Mouse (Mus musculus): ENCODE measurements around the gene Nudt22. TPM values are rescaled to one million over a fixed set of nuclear protein-coding genes. Genes with fewer than 3 reads are reported as not detected.

Nudt22 gene
- polyA plus RNA-seq, 1 experiment from 2014 or later, result 25.4 TPM

- H3K4me1 ChIP-seq, result peaks cover 46% of the 10 kb centered on the region
- H3K9ac ChIP-seq, result peak within 1 kb of the TSS; percentile 95
- ATAC-seq (replicated peaks; ENCODE audit: low FRiP score), result peak; percentile 90
- H3K36me3 ChIP-seq, result peaks cover 53% of the 10 kb centered on the region
- peak within 1 kb of the TSS; percentile 83 for H3K4me3 ChIP-seq (replicated peaks)
- H3K9me3 ChIP-seq (replicated peaks), result no peaks in the 10 kb centered on the region
- peak within 1 kb of the TSS; percentile 84 for H3K4me2 ChIP-seq
- WGBS, result under 1% methylated on average over 38 of the region's 38 CpGs
- H3K27ac ChIP-seq, result peak within 1 kb of the TSS; percentile 97
- no peaks in the 10 kb centered on the region for H3K27me3 ChIP-seq
These were observed 15.4 kb downstream of the Nudt22 start, which contains the start of gene Fkbp2 for GRCm38 (mm10) chr19:6980381-6981093. Gene Fkbp2 (minus strand): TSS chr19:6980501.

GRCm38 (mm10) chr19:6979486-6980380 lies 16.2 kb downstream of the Nudt22 start:
- Histone ChIP-seq H3K27ac (peak overlapping the region; percentile 97), H3K9ac (peak overlapping the region; percentile 95), H3K9me3 (replicated peaks) (no peaks in the 10 kb centered on the region), H3K36me3 (peaks cover 45% of the 10 kb centered on the region), H3K27me3 (no peaks in the 10 kb centered on the region), H3K4me3 (replicated peaks) (peak overlapping the region; percentile 83), H3K4me1 (peaks cover 46% of the 10 kb centered on the region), H3K4me2 (peak overlapping the region; percentile 84)
- ATAC-seq (replicated peaks; ENCODE audit: low FRiP score), result peak; percentile 93
- WGBS, result under 1% methylated on average over 59 of the region's 59 CpGs

- Histone ChIP-seq H3K4me1 (peaks cover 47% of the 10 kb centered on the region), H3K4me3 (replicated peaks) (peak overlapping the region; percentile 83), H3K27ac (peak overlapping the region; percentile 97), H3K27me3 (no peaks in the 10 kb centered on the region), H3K9ac (peak overlapping the region; percentile 61), H3K36me3 (peaks cover 42% of the 10 kb centered on the region), H3K4me2 (peak overlapping the region; percentile 84), H3K9me3 (replicated peaks) (no peaks in the 10 kb centered on the region)
- no peak for ATAC-seq (replicated peaks; ENCODE audit: low FRiP score)
- 11% methylated on average over 11 of the region's 11 CpGs for WGBS
These were observed 16.9 kb downstream of the Nudt22 start for GRCm38 (mm10) chr19:6979001-6979479.

- Histone ChIP-seq H3K4me2 (peak overlapping the region; percentile 84), H3K9ac (peak overlapping the region; percentile 61), H3K27ac (peak overlapping the region; percentile 97), H3K36me3 (peaks cover 37% of the 10 kb centered on the region), H3K27me3 (no peaks in the 10 kb centered on the region), H3K4me1 (peaks cover 52% of the 10 kb centered on the region), H3K4me3 (replicated peaks) (peak overlapping the region; percentile 83), H3K9me3 (replicated peaks) (no peaks in the 10 kb centered on the region)
- WGBS, result 33% methylated on average over 3 of the region's 3 CpGs
- no peak for ATAC-seq (replicated peaks; ENCODE audit: low FRiP score)
These were observed 17.3 kb downstream of the Nudt22 start for GRCm38 (mm10) chr19:6978639-6978974.

- peak overlapping the region; percentile 97 for H3K27ac ChIP-seq
- peak overlapping the region; percentile 83 for H3K4me3 ChIP-seq (replicated peaks)
- 84% methylated on average over 13 of the region's 13 CpGs for WGBS
These were observed 17.9 kb downstream of the Nudt22 start for GRCm38 (mm10) chr19:6977759-6978638.

GRCm38 (mm10) chr19:6975537-6976521 lies 20.1 kb downstream of the Nudt22 start, which contains the start of gene Plcb3:
Gene Plcb3 (minus strand): TSS chr19:6976470.
- Histone ChIP-seq H3K27me3 (no peaks in the 10 kb centered on the region), H3K4me3 (replicated peaks) (peak within 1 kb of the TSS; percentile 62), H3K9me3 (replicated peaks) (no peaks in the 10 kb centered on the region), H3K27ac (peak within 1 kb of the TSS; percentile 94), H3K4me1 (peaks cover 60% of the 10 kb centered on the region), H3K4me2 (peak within 1 kb of the TSS; percentile 84), H3K9ac (peak within 1 kb of the TSS; percentile 66), H3K36me3 (peaks cover 19% of the 10 kb centered on the region)
- 0% methylated on average over 16 of the region's 16 CpGs for WGBS
- ATAC-seq (replicated peaks; ENCODE audit: low FRiP score), result no peak

More at GRCm38 (mm10) chr19:6977759-6978638, 17.9 kb downstream of the Nudt22 start:
- Histone ChIP-seq H3K9ac (peak overlapping the region; percentile 61), H3K9me3 (replicated peaks) (no peaks in the 10 kb centered on the region), H3K27me3 (no peaks in the 10 kb centered on the region), H3K4me2 (peak overlapping the region; percentile 84), H3K36me3 (peaks cover 33% of the 10 kb centered on the region), H3K4me1 (peaks cover 52% of the 10 kb centered on the region)
- ATAC-seq (replicated peaks; ENCODE audit: low FRiP score), result no peak

- Histone ChIP-seq H3K9ac (peak within 1 kb of the TSS; percentile 66), H3K4me3 (replicated peaks) (peak within 1 kb of the TSS; percentile 62), H3K36me3 (peaks cover 19% of the 10 kb centered on the region), H3K4me1 (peaks cover 72% of the 10 kb centered on the region), H3K27me3 (no peaks in the 10 kb centered on the region), H3K27ac (peak within 1 kb of the TSS; percentile 94), H3K4me2 (peak within 1 kb of the TSS; percentile 84), H3K9me3 (replicated peaks) (no peaks in the 10 kb centered on the region)
- under 1% methylated on average over 62 of the region's 84 CpGs for WGBS
- ATAC-seq (replicated peaks; ENCODE audit: low FRiP score), result peak; percentile 69
These were observed 21.4 kb downstream of the Nudt22 start, which contains the start of gene Ppp1r14b for GRCm38 (mm10) chr19:6974211-6975205. Gene Ppp1r14b (plus strand): TSS chr19:6974968.

- no peaks in the 10 kb centered on the region for H3K27me3 ChIP-seq
- H3K9ac ChIP-seq, result peak overlapping the region; percentile 66
- peaks cover 72% of the 10 kb centered on the region for H3K4me1 ChIP-seq
- no peak for ATAC-seq (replicated peaks; ENCODE audit: low FRiP score)
- H3K4me2 ChIP-seq, result peak overlapping the region; percentile 84
- peak overlapping the region; percentile 94 for H3K27ac ChIP-seq
- peaks cover 16% of the 10 kb centered on the region for H3K36me3 ChIP-seq
- no peaks in the 10 kb centered on the region for H3K9me3 ChIP-seq (replicated peaks)
- WGBS, result 28% methylated on average over 11 of the region's 12 CpGs
- peak overlapping the region; percentile 62 for H3K4me3 ChIP-seq (replicated peaks)
These were observed 22.2 kb downstream of the Nudt22 start for GRCm38 (mm10) chr19:6973581-6974190.

- peaks cover 71% of the 10 kb centered on the region for H3K4me1 ChIP-seq
- peak overlapping the region; percentile 57; the same call in 1 of the 2 replicates for H3K27ac ChIP-seq
- no peak overlapping the region for H3K4me3 ChIP-seq (replicated peaks)
These were observed 23.5 kb downstream of the Nudt22 start for GRCm38 (mm10) chr19:6972247-6972917.

More at GRCm38 (mm10) chr19:6972247-6972917, 23.5 kb downstream of the Nudt22 start:
- 72% methylated on average over 13 of the region's 13 CpGs for WGBS
- H3K36me3 ChIP-seq, result peaks cover 3% of the 10 kb centered on the region
- no peaks in the 10 kb centered on the region for H3K27me3 ChIP-seq
- no peak overlapping the region for H3K9ac ChIP-seq
- no peaks in the 10 kb centered on the region for H3K9me3 ChIP-seq (replicated peaks)
- no peak overlapping the region for H3K4me2 ChIP-seq
- no peak for ATAC-seq (replicated peaks; ENCODE audit: low FRiP score)
